Mouse (Mus musculus): ENCODE data around the gene Bhlhe23. TPM values are rescaled to one million over a fixed set of nuclear protein-coding genes. Genes with fewer than 3 reads are reported as not detected.

Gene Bhlhe23
- polyA plus RNA-seq, 1 experiment from 2014 or later, result not detected

DNA sequence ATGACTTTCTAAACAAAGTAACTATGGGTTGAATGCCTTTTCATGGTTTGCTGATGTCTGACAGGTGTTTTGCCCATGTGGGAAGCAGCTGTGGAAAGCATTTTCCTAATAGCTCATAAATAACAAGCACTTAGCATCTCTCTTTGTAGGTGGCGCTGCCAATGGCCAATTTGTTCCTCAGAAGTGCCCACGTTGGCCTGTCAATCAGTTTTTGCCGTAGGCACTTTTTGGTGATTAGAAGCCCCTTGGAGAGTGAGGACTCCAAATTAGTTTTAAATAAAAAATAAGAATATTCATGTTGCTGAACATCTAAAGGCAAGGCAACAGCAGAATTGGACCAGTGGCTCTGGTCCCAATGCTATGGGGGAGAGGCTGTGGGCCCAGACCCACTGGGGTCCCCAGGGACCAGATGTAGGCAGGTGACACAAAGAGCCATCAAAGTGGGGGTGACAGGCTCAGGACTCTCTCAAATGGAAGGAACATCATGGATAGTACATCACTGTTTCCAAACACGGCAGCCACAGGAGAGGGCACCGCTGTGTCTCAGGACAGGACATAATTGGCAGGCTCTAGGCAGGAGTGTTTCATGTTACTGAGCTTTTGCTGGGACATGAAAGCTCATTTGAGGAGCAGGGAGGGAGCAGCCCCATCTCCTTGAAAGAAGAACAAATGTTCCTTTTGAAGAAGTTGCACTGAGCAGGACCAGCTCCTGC is 21.6 kb downstream of the Bhlhe23 start:
- WGBS, result 77% methylated on average over 5 of the region's 5 CpGs

GRCm38 (mm10) chr2:180748904-180749303 is 27.8 kb downstream of the Bhlhe23 start:
- Histone ChIP-seq H3K4me3 (ENCODE audit: low read length) (no peak overlapping the region), H3K4me2 (replicated peaks; ENCODE audit: low read depth, low read length) (no peak overlapping the region)
- 54% methylated on average over 5 of the region's 5 CpGs for whole genome bisulfite sequencing

More for the DNA sequence above, 21.6 kb downstream of the Bhlhe23 start:
- no peak overlapping the region for H3K4me2 ChIP-seq (replicated peaks; ENCODE audit: low read depth, low read length)
- no peak for ATAC-seq (ENCODE audit: low FRiP score, low TSS enrichment)
- H3K4me1 ChIP-seq (ENCODE audit: insufficient read depth, low read length), result no peaks in the 10 kb centered on the region
- H3K27ac ChIP-seq (ENCODE audit: low read length), result no peak overlapping the region
- H3K9ac ChIP-seq (replicated peaks; ENCODE audit: low read length), result no peak overlapping the region
- no peaks in the 10 kb centered on the region for H3K27me3 ChIP-seq (ENCODE audit: insufficient read depth, low read length)
- H3K36me3 ChIP-seq (ENCODE audit: insufficient read depth, low read length), result no peaks in the 10 kb centered on the region
- H3K4me3 ChIP-seq (ENCODE audit: low read length), result no peak overlapping the region
- no peaks in the 10 kb centered on the region for H3K9me3 ChIP-seq (ENCODE audit: low read length)

GRCm38 (mm10) chr2:180746569-180747192 is 30.0 kb downstream of the Bhlhe23 start:
- no peak overlapping the region for H3K27ac ChIP-seq (ENCODE audit: low read length)
- 20% methylated on average over 5 of the region's 5 CpGs for WGBS
- no peaks in the 10 kb centered on the region for H3K27me3 ChIP-seq (ENCODE audit: insufficient read depth, low read length)
- no peaks in the 10 kb centered on the region for H3K4me1 ChIP-seq (ENCODE audit: insufficient read depth, low read length)
- H3K9ac ChIP-seq (replicated peaks; ENCODE audit: low read length), result no peak overlapping the region
- H3K9me3 ChIP-seq (ENCODE audit: low read length), result no peaks in the 10 kb centered on the region
- H3K4me2 ChIP-seq (replicated peaks; ENCODE audit: low read depth, low read length), result no peak overlapping the region
- ATAC-seq (ENCODE audit: low FRiP score, low TSS enrichment), result no peak
- H3K4me3 ChIP-seq (ENCODE audit: low read length), result no peak overlapping the region
- no peaks in the 10 kb centered on the region for H3K36me3 ChIP-seq (ENCODE audit: insufficient read depth, low read length)

More at GRCm38 (mm10) chr2:180748904-180749303, 27.8 kb downstream of the Bhlhe23 start:
- no peaks in the 10 kb centered on the region for H3K9me3 ChIP-seq (ENCODE audit: low read length)
- H3K36me3 ChIP-seq (ENCODE audit: insufficient read depth, low read length), result no peaks in the 10 kb centered on the region
- no peaks in the 10 kb centered on the region for H3K27me3 ChIP-seq (ENCODE audit: insufficient read depth, low read length)
- no peak overlapping the region for H3K27ac ChIP-seq (ENCODE audit: low read length)
- ATAC-seq (ENCODE audit: low FRiP score, low TSS enrichment), result no peak
- H3K9ac ChIP-seq (replicated peaks; ENCODE audit: low read length), result no peak overlapping the region
- H3K4me1 ChIP-seq (ENCODE audit: insufficient read depth, low read length), result no peaks in the 10 kb centered on the region

DNA sequence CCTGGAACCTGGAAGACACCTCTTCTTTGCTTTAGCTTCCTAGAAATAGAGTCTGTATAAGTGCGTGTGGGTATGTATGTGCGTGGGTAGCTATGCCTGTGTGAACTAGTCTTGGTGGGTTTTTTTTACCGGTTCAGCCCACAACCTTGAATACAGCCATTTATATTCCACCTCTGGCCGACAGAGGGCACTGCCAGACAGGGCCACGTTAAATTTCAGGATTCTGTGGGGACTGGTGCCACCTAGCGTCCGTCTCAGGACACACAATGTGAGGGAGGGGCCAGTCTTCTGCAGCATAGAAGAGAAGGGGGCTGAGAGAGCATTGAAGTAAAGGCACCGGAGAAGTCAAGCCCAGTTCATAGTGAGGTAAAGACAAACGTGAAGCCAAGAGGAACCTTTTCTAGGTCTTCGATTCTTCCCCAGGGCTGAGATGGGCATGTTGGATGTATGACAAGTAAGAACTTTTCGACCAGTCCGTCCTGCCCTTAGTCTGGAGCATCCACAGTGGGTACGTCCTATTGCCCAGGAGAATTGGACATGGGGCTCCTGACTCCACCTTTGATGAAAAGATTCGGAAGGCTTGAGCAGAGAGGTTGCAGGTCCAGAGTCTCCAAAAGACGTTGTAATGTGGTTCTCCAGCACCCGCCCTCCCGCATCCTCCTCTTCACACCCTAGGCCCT is 31.3 kb downstream of the Bhlhe23 start:
- H3K9me3 ChIP-seq (ENCODE audit: low read length), result no peaks in the 10 kb centered on the region
- no peaks in the 10 kb centered on the region for H3K36me3 ChIP-seq (ENCODE audit: insufficient read depth, low read length)
- no peak overlapping the region for H3K9ac ChIP-seq (replicated peaks; ENCODE audit: low read length)
- no peaks in the 10 kb centered on the region for H3K4me1 ChIP-seq (ENCODE audit: insufficient read depth, low read length)
- WGBS, result 39% methylated on average over 17 of the region's 17 CpGs
- peak; percentile 73; the same call in 1 of the 2 replicates for ATAC-seq (ENCODE audit: low FRiP score, low TSS enrichment)
- no peak overlapping the region for H3K4me2 ChIP-seq (replicated peaks; ENCODE audit: low read depth, low read length)
- H3K27me3 ChIP-seq (ENCODE audit: insufficient read depth, low read length), result no peaks in the 10 kb centered on the region
- H3K4me3 ChIP-seq (ENCODE audit: low read length), result no peak overlapping the region
- no peak overlapping the region for H3K27ac ChIP-seq (ENCODE audit: low read length)

- 94% methylated on average over 2 of the region's 2 CpGs for WGBS
- H3K9me3 ChIP-seq (ENCODE audit: low read length), result no peaks in the 10 kb centered on the region
- H3K27me3 ChIP-seq (ENCODE audit: insufficient read depth, low read length), result no peaks in the 10 kb centered on the region
- H3K4me3 ChIP-seq (ENCODE audit: low read length), result no peak overlapping the region
- H3K27ac ChIP-seq (ENCODE audit: low read length), result no peak overlapping the region
- no peak overlapping the region for H3K9ac ChIP-seq (replicated peaks; ENCODE audit: low read length)
- no peak overlapping the region for H3K4me2 ChIP-seq (replicated peaks; ENCODE audit: low read depth, low read length)
- ATAC-seq (ENCODE audit: low FRiP score, low TSS enrichment), result no peak
- no peaks in the 10 kb centered on the region for H3K4me1 ChIP-seq (ENCODE audit: insufficient read depth, low read length)
- H3K36me3 ChIP-seq (ENCODE audit: insufficient read depth, low read length), result no peaks in the 10 kb centered on the region
These were observed 33.4 kb downstream of the Bhlhe23 start for GRCm38 (mm10) chr2:180743321-180743720.

GRCm38 (mm10) chr2:180742820-180743219 is 33.9 kb downstream of the Bhlhe23 start:
- no peak overlapping the region for H3K9ac ChIP-seq (replicated peaks; ENCODE audit: low read length)
- no peak overlapping the region for H3K4me2 ChIP-seq (replicated peaks; ENCODE audit: low read depth, low read length)
- WGBS, result 86% methylated on average over 6 of the region's 6 CpGs
- no peak overlapping the region for H3K4me3 ChIP-seq (ENCODE audit: low read length)
- H3K9me3 ChIP-seq (ENCODE audit: low read length), result no peaks in the 10 kb centered on the region
- H3K36me3 ChIP-seq (ENCODE audit: insufficient read depth, low read length), result no peaks in the 10 kb centered on the region
- H3K27me3 ChIP-seq (ENCODE audit: insufficient read depth, low read length), result no peaks in the 10 kb centered on the region
- no peak for ATAC-seq (ENCODE audit: low FRiP score, low TSS enrichment)
- H3K27ac ChIP-seq (ENCODE audit: low read length), result no peak overlapping the region
- H3K4me1 ChIP-seq (ENCODE audit: insufficient read depth, low read length), result no peaks in the 10 kb centered on the region

DNA sequence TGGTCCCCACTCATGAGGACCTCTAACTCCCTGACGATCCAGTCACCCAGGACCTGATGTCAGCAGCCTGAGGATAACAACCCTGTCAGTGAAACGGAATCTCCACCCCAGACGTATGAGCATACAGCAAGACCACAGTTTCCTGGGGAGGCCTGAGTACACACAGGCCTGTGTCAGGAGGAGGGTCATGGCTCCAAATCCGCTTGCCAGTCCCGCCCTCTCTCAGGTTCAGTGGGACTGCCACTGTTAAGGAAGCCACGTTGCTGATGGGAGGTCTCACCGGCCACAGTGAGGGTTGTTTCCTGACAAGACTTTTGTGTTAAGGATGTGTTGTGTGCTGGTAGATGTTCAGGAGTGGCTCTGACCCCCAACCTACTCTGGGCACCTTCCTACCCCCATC is 35.3 kb downstream of the Bhlhe23 start:
- ATAC-seq (ENCODE audit: low FRiP score, low TSS enrichment), result no peak
- H3K4me2 ChIP-seq (replicated peaks; ENCODE audit: low read depth, low read length), result no peak overlapping the region
- H3K4me1 ChIP-seq (ENCODE audit: insufficient read depth, low read length), result no peaks in the 10 kb centered on the region
- no peak overlapping the region for H3K4me3 ChIP-seq (ENCODE audit: low read length)
- H3K27ac ChIP-seq (ENCODE audit: low read length), result no peak overlapping the region
- H3K9me3 ChIP-seq (ENCODE audit: low read length), result no peaks in the 10 kb centered on the region
- H3K9ac ChIP-seq (replicated peaks; ENCODE audit: low read length), result no peak overlapping the region
- H3K27me3 ChIP-seq (ENCODE audit: insufficient read depth, low read length), result no peaks in the 10 kb centered on the region
- WGBS, result 72% methylated on average over 7 of the region's 7 CpGs
- H3K36me3 ChIP-seq (ENCODE audit: insufficient read depth, low read length), result no peaks in the 10 kb centered on the region

- no peak overlapping the region for H3K9ac ChIP-seq (replicated peaks; ENCODE audit: low read length)
- no peaks in the 10 kb centered on the region for H3K36me3 ChIP-seq (ENCODE audit: insufficient read depth, low read length)
- H3K4me2 ChIP-seq (replicated peaks; ENCODE audit: low read depth, low read length), result no peak overlapping the region
- H3K27me3 ChIP-seq (ENCODE audit: insufficient read depth, low read length), result no peaks in the 10 kb centered on the region
- H3K27ac ChIP-seq (ENCODE audit: low read length), result no peak overlapping the region
- H3K9me3 ChIP-seq (ENCODE audit: low read length), result no peaks in the 10 kb centered on the region
- H3K4me3 ChIP-seq (ENCODE audit: low read length), result no peak overlapping the region
- no peaks in the 10 kb centered on the region for H3K4me1 ChIP-seq (ENCODE audit: insufficient read depth, low read length)
- WGBS, result 39% methylated on average over 3 of the region's 3 CpGs
- ATAC-seq (ENCODE audit: low FRiP score, low TSS enrichment), result no peak
These were observed 36.4 kb downstream of the Bhlhe23 start for GRCm38 (mm10) chr2:180740349-180740748.

DNA sequence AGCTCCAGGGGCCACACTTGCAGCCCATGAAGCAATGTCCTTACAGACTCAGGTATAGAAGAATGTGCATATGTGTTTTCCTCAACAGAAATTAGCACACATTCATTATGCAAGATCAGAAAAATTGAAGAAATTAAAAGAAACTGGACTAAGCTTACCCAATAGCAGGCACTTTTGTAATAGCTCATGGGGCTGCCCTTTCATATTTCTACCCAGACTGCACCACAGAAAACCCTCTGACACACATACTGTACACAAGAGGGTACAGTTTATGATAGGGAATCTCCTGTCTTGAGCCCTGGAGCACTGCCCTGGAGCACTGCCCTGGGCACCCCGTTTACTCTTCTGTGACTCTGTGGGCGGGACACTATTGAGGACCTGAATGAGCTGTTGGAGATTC is 38.7 kb downstream of the Bhlhe23 start:
- Histone ChIP-seq H3K9ac (replicated peaks; ENCODE audit: low read length) (no peak overlapping the region), H3K4me1 (ENCODE audit: insufficient read depth, low read length) (no peaks in the 10 kb centered on the region), H3K4me3 (ENCODE audit: low read length) (no peak overlapping the region), H3K9me3 (ENCODE audit: low read length) (no peaks in the 10 kb centered on the region), H3K27me3 (ENCODE audit: insufficient read depth, low read length) (no peaks in the 10 kb centered on the region), H3K27ac (ENCODE audit: low read length) (no peak overlapping the region), H3K36me3 (ENCODE audit: insufficient read depth, low read length) (no peaks in the 10 kb centered on the region), H3K4me2 (replicated peaks; ENCODE audit: low read depth, low read length) (no peak overlapping the region)
- ATAC-seq (ENCODE audit: low FRiP score, low TSS enrichment), result no peak
- WGBS, result 66% methylated on average over 2 of the region's 2 CpGs

DNA sequence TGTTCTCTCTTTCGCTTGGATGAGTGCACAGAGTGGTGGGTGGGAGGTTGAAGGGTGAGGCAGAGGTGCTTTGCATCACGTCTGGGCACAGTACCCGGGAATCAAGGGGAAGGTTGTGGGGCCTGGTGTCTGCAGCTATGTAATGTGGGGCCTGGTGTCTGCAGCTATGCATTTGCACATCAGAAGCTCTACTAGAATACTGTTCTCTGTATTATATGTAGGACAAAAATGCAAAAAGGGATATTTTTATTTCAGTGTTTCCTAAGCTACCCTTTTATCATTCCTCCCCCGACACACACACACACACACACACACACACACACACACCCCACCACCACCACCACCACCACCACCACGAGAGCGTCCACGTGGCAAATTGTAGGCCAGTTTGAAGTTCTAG is 41.5 kb downstream of the Bhlhe23 start:
- Histone ChIP-seq H3K9ac (replicated peaks; ENCODE audit: low read length) (no peak overlapping the region), H3K4me2 (replicated peaks; ENCODE audit: low read depth, low read length) (no peak overlapping the region), H3K4me1 (ENCODE audit: insufficient read depth, low read length) (no peaks in the 10 kb centered on the region), H3K4me3 (ENCODE audit: low read length) (no peak overlapping the region), H3K27ac (ENCODE audit: low read length) (no peak overlapping the region), H3K36me3 (ENCODE audit: insufficient read depth, low read length) (no peaks in the 10 kb centered on the region), H3K27me3 (ENCODE audit: insufficient read depth, low read length) (no peaks in the 10 kb centered on the region), H3K9me3 (ENCODE audit: low read length) (no peaks in the 10 kb centered on the region)
- WGBS, result 76% methylated on average over 7 of the region's 7 CpGs
- ATAC-seq (ENCODE audit: low FRiP score, low TSS enrichment), result no peak
